Mouse (Mus musculus): ENCODE data around the gene Afp. TPM values are rescaled to one million over a fixed set of nuclear protein-coding genes. Genes with fewer than 3 reads are reported as not detected.

The Afp gene
- polyA plus RNA-seq, 1 experiment from 2014 or later, result not detected

- H3K36me3 ChIP-seq (ENCODE audit: control insufficient read depth, insufficient read depth, low read length), result no peaks in the 10 kb centered on the region
- DNase-seq (ENCODE audit: low spot score), result no peak
- 88% methylated on average over 6 of the region's 6 CpGs for WGBS
- H3K9me3 ChIP-seq (ENCODE audit: control insufficient read depth, low read length), result no peaks in the 10 kb centered on the region
- no peak overlapping the region for H3K4me3 ChIP-seq (ENCODE audit: low read depth, low read length)
- ATAC-seq (ENCODE audit: low FRiP score), result no peak
- H3K27ac ChIP-seq (ENCODE audit: low read depth, low read length), result no peak overlapping the region
- H3K9ac ChIP-seq (ENCODE audit: low read depth, low read length), result no peak overlapping the region
- no peaks in the 10 kb centered on the region for H3K4me1 ChIP-seq (replicated peaks; ENCODE audit: control insufficient read depth, insufficient read depth, low read length)
- no peaks in the 10 kb centered on the region for H3K27me3 ChIP-seq (ENCODE audit: control insufficient read depth, insufficient read depth, low read length)
- no peak overlapping the region for H3K4me2 ChIP-seq (replicated peaks; ENCODE audit: low read depth, low read length)
These were observed 25.0 kb downstream of the Afp start for GRCm38 (mm10) chr5:90515561-90515960.

- no peaks in the 10 kb centered on the region for H3K9me3 ChIP-seq (ENCODE audit: control insufficient read depth, low read length)
- H3K4me3 ChIP-seq (ENCODE audit: low read depth, low read length), result no peak within 1 kb of the TSS
- DNase-seq (ENCODE audit: low spot score) (no peak), ATAC-seq (ENCODE audit: low FRiP score) (no peak)
- no peaks in the 10 kb centered on the region for H3K4me1 ChIP-seq (replicated peaks; ENCODE audit: control insufficient read depth, insufficient read depth, low read length)
- H3K36me3 ChIP-seq (ENCODE audit: control insufficient read depth, insufficient read depth, low read length), result no peaks in the 10 kb centered on the region
- no peak within 1 kb of the TSS for H3K4me2 ChIP-seq (replicated peaks; ENCODE audit: low read depth, low read length)
- no peak within 1 kb of the TSS for H3K9ac ChIP-seq (ENCODE audit: low read depth, low read length)
- no peak within 1 kb of the TSS for H3K27ac ChIP-seq (ENCODE audit: low read depth, low read length)
- WGBS, result 84% methylated on average over 6 of the region's 6 CpGs
- H3K27me3 ChIP-seq (ENCODE audit: control insufficient read depth, insufficient read depth, low read length), result no peaks in the 10 kb centered on the region
These were observed 28.0 kb downstream of the Afp start, which contains the start of gene Afm for GRCm38 (mm10) chr5:90518356-90519100. Gene Afm, plus strand, starts transcription at chr5:90518932.

- WGBS, result 86% methylated on average over 8 of the region's 8 CpGs
- H3K27ac ChIP-seq (ENCODE audit: low read depth, low read length), result no peak overlapping the region
- H3K4me1 ChIP-seq (replicated peaks; ENCODE audit: control insufficient read depth, insufficient read depth, low read length), result no peaks in the 10 kb centered on the region
- ATAC-seq (ENCODE audit: low FRiP score) (no peak), DNase-seq (ENCODE audit: low spot score) (no peak)
- H3K27me3 ChIP-seq (ENCODE audit: control insufficient read depth, insufficient read depth, low read length), result no peaks in the 10 kb centered on the region
- no peak overlapping the region for H3K4me3 ChIP-seq (ENCODE audit: low read depth, low read length)
- H3K9ac ChIP-seq (ENCODE audit: low read depth, low read length), result no peak overlapping the region
- no peaks in the 10 kb centered on the region for H3K9me3 ChIP-seq (ENCODE audit: control insufficient read depth, low read length)
- H3K36me3 ChIP-seq (ENCODE audit: control insufficient read depth, insufficient read depth, low read length), result no peaks in the 10 kb centered on the region
- no peak overlapping the region for H3K4me2 ChIP-seq (replicated peaks; ENCODE audit: low read depth, low read length)
These were observed 60.7 kb downstream of the Afp start for GRCm38 (mm10) chr5:90551191-90551590.

GRCm38 (mm10) chr5:90556052-90556451 is 65.5 kb downstream of the Afp start:
- ATAC-seq (ENCODE audit: low FRiP score) (no peak), DNase-seq (ENCODE audit: low spot score) (no peak)
- H3K4me2 ChIP-seq (replicated peaks; ENCODE audit: low read depth, low read length), result no peak overlapping the region
- H3K4me3 ChIP-seq (ENCODE audit: low read depth, low read length), result no peak overlapping the region
- H3K27ac ChIP-seq (ENCODE audit: low read depth, low read length), result no peak overlapping the region
- no peaks in the 10 kb centered on the region for H3K4me1 ChIP-seq (replicated peaks; ENCODE audit: control insufficient read depth, insufficient read depth, low read length)
- 86% methylated on average over 3 of the region's 3 CpGs for WGBS
- no peaks in the 10 kb centered on the region for H3K27me3 ChIP-seq (ENCODE audit: control insufficient read depth, insufficient read depth, low read length)
- H3K9me3 ChIP-seq (ENCODE audit: control insufficient read depth, low read length), result no peaks in the 10 kb centered on the region
- no peak overlapping the region for H3K9ac ChIP-seq (ENCODE audit: low read depth, low read length)
- H3K36me3 ChIP-seq (ENCODE audit: control insufficient read depth, insufficient read depth, low read length), result no peaks in the 10 kb centered on the region

Other genes with a start within 250 kb of the Afp start
- 30.1 and 39.8 TPM in 2 replicates for gene Ankrd17, start 124.2 kb upstream of the Afp start, polyA plus RNA-seq (2014; fragmentation: Nextera tagmentation; extraction: Ambion mirVana)
- gene Gm9958, start 123.5 kb upstream of the Afp start, polyA plus RNA-seq (2014; fragmentation: Nextera tagmentation; extraction: Ambion mirVana), result 6.5 and 8.3 TPM in 2 replicates
- 0.53 TPM in 1 of 2 replicates, not detected in the other for gene Alb, start 29.8 kb upstream of the Afp start, polyA plus RNA-seq (2014; fragmentation: Nextera tagmentation; extraction: Ambion mirVana)
- gene Afm, start 28.2 kb downstream of the Afp start, polyA plus RNA-seq (2014; fragmentation: Nextera tagmentation; extraction: Ambion mirVana), result not detected in 2 replicates
- gene 5830473C10Rik, start 70.4 kb downstream of the Afp start, polyA plus RNA-seq (2014; fragmentation: Nextera tagmentation; extraction: Ambion mirVana), result not detected in 2 replicates
- gene Rassf6, start 149.9 kb downstream of the Afp start, polyA plus RNA-seq (2014; fragmentation: Nextera tagmentation; extraction: Ambion mirVana), result 0.29 and 1.2 TPM in 2 replicates